Mouse (Mus musculus) embryonic fibroblast, embryonic 13.5 days (primary cell): ENCODE data around the gene C2cd2l.

ENCODE experiments used
- CTCF ChIP-seq: IDR thresholded peaks from 2 replicates; pipeline ENCODE4 v1.5.1; 2011; ENCODE audit warnings: mild to moderate bottlenecking, control low read depth, low read length, moderate library complexity, borderline replicate concordance; ENCODE audit not compliant: insufficient read depth
- POLR2A ChIP-seq: IDR thresholded peaks from 2 replicates; pipeline ENCODE4 v1.6.1; 2011; ENCODE audit warnings: low read depth, mild to moderate bottlenecking, control low read depth, low read length, moderate library complexity

DNA sequence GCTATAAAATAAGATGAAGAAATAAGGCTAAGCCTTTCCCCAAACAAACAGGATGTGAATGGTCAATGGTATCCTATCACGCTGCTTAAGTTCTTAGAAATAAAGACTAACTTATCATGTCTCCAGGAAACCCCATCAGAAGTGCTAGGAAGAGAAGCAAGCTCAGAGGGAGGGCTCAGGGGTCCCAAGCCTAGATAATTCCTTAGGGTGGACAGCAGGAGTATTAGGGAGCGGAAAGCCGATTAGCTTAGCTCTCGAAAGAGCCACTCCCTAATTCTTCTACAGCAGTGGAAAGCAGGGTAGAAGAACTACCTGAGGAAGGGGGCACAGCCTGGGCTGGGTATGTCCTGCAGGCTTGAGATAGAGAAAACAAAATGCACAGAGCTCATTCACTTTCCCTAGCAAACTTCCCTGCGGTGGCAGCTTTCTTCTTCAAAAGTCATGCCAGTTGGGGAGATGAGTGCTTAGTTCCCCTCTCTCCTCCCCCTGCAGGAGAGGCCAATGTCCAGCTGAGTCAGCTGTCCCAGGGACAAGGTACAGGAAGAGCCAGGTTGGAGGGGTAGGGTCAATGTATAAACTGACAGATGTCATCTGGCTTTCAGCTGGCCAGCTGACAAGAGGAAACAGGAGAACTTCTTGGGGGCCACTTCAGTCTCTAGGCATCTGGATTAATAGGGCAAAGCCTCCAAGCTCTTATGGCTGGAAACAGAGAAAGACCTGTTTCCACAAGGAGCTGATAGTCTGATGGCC, 1.8 kb downstream of the C2cd2l start:
- no peak for TF ChIP-seq POLR2A
- no peak for TF ChIP-seq CTCF
